Mouse (Mus musculus) liver, embryonic 15.5 days (tissue): ENCODE measurements around the gene Comt. TPM values are rescaled to one million over a fixed set of nuclear protein-coding genes. Genes with fewer than 3 reads are reported as not detected.
A peak's percentile ranks its signal among the peaks of the same experiment; 100 is the strongest.

ENCODE experiments used
- ATAC-seq: fragments of 200-750 bp; cut with Nextera tagmentation; 2 replicates; pipeline ENCODE4 v1.8.0; 2017; ENCODE audit warnings: moderate number of reproducible peaks, mild to moderate bottlenecking, moderate library complexity; ENCODE audit not compliant: insufficient read depth
- H3K27ac ChIP-seq: fragments of 300-500 bp; sonication (generic); replicated peaks from 2 replicates; pipeline ENCODE4 v1.5.1; 2015; ENCODE audit warnings: mild to moderate bottlenecking, inconsistent platforms
- H3K27me3 ChIP-seq: fragments of 300-500 bp; sonication (generic); 2 replicates; pipeline ENCODE4 v1.6.1; 2015; ENCODE audit warnings: mild to moderate bottlenecking, inconsistent platforms
- H3K36me3 ChIP-seq: fragments of 300-500 bp; sonication (generic); replicated peaks from 2 replicates; pipeline ENCODE4 v1.6.1; 2015; ENCODE audit warnings: moderate library complexity, mild to moderate bottlenecking, inconsistent platforms
- H3K4me1 ChIP-seq: fragments of 300-500 bp; sonication (generic); replicated peaks from 2 replicates; pipeline ENCODE4 v1.6.1; 2015; ENCODE audit warnings: inconsistent platforms
- H3K4me2 ChIP-seq: fragments of 300-500 bp; sonication (generic); 2 replicates; pipeline ENCODE4 v1.6.1; 2015; ENCODE audit warnings: moderate library complexity, mild to moderate bottlenecking, inconsistent platforms
- H3K4me3 ChIP-seq: fragments of 300-500 bp; sonication (generic); replicated peaks from 2 replicates; pipeline ENCODE4 v1.5.1; 2015; ENCODE audit warnings: mild to moderate bottlenecking, inconsistent platforms
- H3K9ac ChIP-seq: fragments of 300-500 bp; sonication (generic); 2 replicates; pipeline ENCODE4 v1.6.1; 2015; ENCODE audit warnings: moderate library complexity, mild to moderate bottlenecking, inconsistent platforms
- H3K9me3 ChIP-seq: fragments of 300-500 bp; sonication (generic); replicated peaks from 2 replicates; pipeline ENCODE4 v1.6.1; 2016; ENCODE audit warnings: inconsistent platforms
- WGBS: fragments of 180-500 bp; shearing (Covaris S2); methylation state at CpG from one replicate; pipeline ENCODE4 v1.1.7; 2015; ENCODE audit warnings: mixed read lengths; ENCODE audit not compliant: insufficient replicate concordance; 5-methylcytosine and 5-hydroxymethylcytosine counted together
- polyA plus RNA-seq: library from polyadenylated mRNA; unstranded; fragments of >200 nt; fragmentation: Nextera tagmentation; extraction: Ambion mirVana; gene quantifications from 2 replicates; pipeline ENCODE4 v1.2.1, GENCODE M21; 2015

Comt gene
- polyA plus RNA-seq, 1 experiment from 2014 or later: 87.6 TPM

DNA sequence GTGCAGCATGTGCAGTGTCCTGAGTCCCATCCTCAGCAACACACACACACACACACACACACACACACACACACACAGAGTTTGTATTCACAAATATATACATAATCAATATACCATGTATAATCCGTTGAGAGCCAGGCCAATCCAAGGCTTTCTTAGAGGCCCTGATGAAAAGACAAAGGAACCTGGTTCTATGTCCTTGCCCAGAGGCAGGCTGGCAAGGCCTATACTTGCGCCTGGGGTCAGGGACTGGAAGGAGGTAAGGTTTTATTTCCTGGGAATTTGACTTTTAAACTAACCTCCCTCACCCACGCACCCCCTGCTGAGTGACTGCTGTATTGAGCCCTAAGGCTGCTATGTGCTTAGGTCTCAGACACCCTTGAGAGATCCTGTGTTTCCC, 6.1 kb downstream of the Comt start:
- H3K27me3 ChIP-seq: no peaks in the 10 kb centered on the region
- no peak for ATAC-seq
- 80% methylated on average over 3 of the region's 3 CpGs for WGBS
- peaks cover 82% of the 10 kb centered on the region for H3K4me1 ChIP-seq
- H3K4me2 ChIP-seq: peak overlapping the region; percentile 54
- H3K36me3 ChIP-seq: peaks cover 66% of the 10 kb centered on the region
- no peaks in the 10 kb centered on the region for H3K9me3 ChIP-seq
- H3K4me3 ChIP-seq: no peak overlapping the region
- H3K9ac ChIP-seq: no peak overlapping the region
- H3K27ac ChIP-seq: peak overlapping the region; percentile 81

DNA sequence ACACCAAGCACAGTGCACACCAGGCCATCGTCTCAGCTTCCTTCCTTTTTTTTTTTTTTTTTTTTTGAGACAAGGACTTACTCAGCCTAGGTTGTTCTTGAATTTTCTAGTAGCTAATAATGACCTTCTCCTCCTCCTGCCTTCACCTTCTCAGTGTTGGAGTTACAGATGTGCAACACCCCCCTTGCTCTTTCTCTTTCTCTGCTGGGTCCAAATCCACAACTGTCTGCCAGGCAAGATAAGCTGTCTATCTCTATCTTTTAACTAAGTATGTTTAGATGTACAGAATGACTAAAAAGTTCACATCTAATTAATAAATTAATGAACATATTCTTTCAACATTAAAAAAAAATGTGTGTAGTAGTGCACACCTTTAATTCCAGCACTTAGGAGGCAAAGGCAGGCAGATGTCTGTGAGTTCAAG, 7.0 kb downstream of the Comt start:
- H3K4me1 ChIP-seq: peaks cover 77% of the 10 kb centered on the region
- H3K36me3 ChIP-seq: peaks cover 74% of the 10 kb centered on the region
- no peaks in the 10 kb centered on the region for H3K27me3 ChIP-seq
- peak; percentile 71 for ATAC-seq
- 0% methylated on average over 1 of the region's 1 CpGs for WGBS
- no peaks in the 10 kb centered on the region for H3K9me3 ChIP-seq
- peak overlapping the region; percentile 81 for H3K27ac ChIP-seq
- H3K9ac ChIP-seq: peak overlapping the region; percentile 25; the same call in 1 of the 2 replicates
- no peak overlapping the region for H3K4me3 ChIP-seq
- H3K4me2 ChIP-seq: peak overlapping the region; percentile 54

DNA sequence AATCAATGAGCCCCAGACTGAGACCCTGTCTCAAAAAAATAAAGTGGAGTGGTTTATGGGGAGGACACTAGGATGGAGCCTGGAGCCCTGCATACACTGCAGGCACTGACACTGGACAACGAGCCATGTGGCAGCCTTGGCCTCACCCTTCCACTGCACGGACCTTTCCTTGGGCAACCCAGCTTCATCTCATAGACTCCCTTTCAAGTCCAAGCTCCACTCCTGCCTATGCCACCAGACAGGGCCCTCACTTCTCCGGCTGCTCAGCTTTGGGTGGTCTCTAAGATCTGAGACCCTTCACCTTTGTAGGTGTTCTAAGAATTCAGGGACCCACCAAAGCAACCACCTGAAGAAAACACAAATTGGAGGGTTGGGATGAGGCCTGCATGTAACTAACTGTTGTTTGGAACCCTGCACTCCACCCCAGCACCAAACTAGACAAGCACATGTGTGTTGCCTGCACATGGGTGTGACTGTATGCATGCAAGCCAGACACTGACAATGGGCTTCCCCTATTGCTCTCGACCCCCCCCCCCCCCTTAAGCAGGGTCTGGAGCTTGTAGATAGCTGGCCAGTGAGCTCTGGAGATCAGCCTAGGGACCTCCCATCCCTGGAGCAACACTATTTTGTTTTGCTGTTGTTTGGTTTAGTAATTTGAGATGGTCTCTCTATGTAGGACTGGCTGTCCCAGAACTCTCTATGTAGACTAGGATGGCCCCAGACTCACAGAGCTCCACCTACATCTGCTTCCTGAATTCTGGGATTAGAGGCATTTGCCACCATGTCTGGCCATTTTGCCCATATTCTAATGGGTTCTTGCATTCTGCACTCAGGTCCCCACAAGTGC, 7.7 kb downstream of the Comt start:
- peak; percentile 74 for ATAC-seq
- H3K4me1 ChIP-seq: peaks cover 71% of the 10 kb centered on the region
- H3K9ac ChIP-seq: peak overlapping the region; percentile 22; the same call in 1 of the 2 replicates
- WGBS: 58% methylated on average over 4 of the region's 4 CpGs
- no peaks in the 10 kb centered on the region for H3K9me3 ChIP-seq
- H3K4me2 ChIP-seq: peak overlapping the region; percentile 54
- peaks cover 76% of the 10 kb centered on the region for H3K36me3 ChIP-seq
- no peaks in the 10 kb centered on the region for H3K27me3 ChIP-seq
- H3K27ac ChIP-seq: peak overlapping the region; percentile 81
- no peak overlapping the region for H3K4me3 ChIP-seq

DNA sequence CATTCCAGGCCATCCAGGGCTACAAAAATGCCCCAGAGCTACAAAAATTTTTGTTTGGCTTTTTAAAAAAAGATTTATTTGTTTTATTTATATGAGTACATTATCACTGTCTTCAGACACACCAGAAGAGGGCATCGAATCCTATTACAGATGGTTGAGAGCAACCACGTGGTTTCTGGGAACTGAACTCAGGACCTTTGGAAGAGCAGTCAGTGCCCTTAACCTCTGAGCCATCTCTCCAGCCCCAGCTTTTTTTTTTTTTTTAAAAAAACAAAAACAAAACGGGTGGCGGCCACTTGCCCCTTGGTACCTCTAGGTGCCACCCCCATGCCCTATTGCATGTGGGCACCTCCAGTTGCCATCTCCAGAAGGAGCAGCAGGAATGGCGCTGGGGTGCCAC, 9.2 kb downstream of the Comt start:
- no peaks in the 10 kb centered on the region for H3K9me3 ChIP-seq
- 76% methylated on average over 5 of the region's 5 CpGs for WGBS
- H3K4me1 ChIP-seq: peaks cover 73% of the 10 kb centered on the region
- H3K4me2 ChIP-seq: no peak overlapping the region
- H3K36me3 ChIP-seq: peaks cover 78% of the 10 kb centered on the region
- H3K9ac ChIP-seq: no peak overlapping the region
- no peak for ATAC-seq
- no peaks in the 10 kb centered on the region for H3K27me3 ChIP-seq
- H3K4me3 ChIP-seq: no peak overlapping the region
- H3K27ac ChIP-seq: 0 out of 2 replicates have a peak overlapping the region, but pooled peaks have one; percentile 81

DNA sequence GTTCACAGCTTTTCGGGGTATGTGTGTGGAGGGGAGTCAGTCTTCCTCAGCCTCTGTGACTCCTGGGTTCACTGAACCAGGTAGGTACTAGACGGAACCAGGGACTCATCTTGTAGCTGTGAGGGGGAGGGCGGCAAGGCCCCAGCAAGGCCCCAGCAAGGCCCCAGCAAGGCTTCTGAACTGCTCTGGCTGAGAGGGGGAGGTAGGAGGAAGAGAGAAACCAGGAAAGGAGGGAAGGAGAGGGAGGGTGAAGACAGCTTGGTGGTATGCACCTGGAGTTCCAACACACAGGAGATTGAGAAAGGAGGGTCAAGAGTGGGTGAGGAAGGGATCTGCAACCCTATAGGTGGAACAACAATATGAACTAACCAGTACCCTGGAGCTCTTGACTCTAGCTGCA, 9.8 kb downstream of the Comt start:
- H3K27me3 ChIP-seq: no peaks in the 10 kb centered on the region
- peaks cover 70% of the 10 kb centered on the region for H3K4me1 ChIP-seq
- H3K9ac ChIP-seq: no peak overlapping the region
- WGBS: 82% methylated on average over 3 of the region's 3 CpGs
- H3K27ac ChIP-seq: peak overlapping the region; percentile 31
- ATAC-seq: no peak
- peaks cover 76% of the 10 kb centered on the region for H3K36me3 ChIP-seq
- H3K4me3 ChIP-seq: no peak overlapping the region
- H3K4me2 ChIP-seq: no peak overlapping the region
- H3K9me3 ChIP-seq: no peaks in the 10 kb centered on the region

DNA sequence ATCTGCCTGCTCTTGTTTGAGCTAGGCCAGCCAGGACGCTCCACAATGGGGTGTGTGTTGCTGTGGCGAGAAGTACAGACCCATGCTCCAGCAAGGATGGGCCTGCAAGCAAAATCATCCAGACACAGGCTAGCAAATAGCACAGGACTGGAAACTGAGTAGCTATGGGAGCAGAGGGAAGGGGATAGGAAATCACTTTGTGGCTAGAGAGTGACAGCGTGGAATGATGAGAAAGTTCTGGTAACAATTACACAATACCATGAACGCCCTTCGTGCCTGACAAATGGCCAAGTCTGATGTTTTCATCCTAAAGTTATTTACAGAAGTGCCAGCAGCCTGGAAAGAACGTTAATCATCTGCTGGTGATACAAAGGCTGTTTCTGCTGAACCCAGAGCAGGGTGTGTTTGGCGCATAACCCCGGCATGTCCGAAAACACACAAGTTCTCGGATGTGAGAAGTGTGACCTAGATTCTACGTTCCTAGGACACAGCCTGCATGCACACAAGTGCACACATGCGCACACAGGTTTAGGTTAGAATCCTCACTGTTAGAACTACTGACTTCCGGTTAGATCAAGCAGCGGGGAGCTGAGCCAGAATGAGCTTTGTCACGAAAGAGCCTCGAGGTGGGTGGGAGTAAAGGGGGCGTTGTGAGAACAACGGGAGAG, 10.4 kb downstream of the Comt start:
- no peak overlapping the region for H3K9ac ChIP-seq
- no peak overlapping the region for H3K4me2 ChIP-seq
- H3K27me3 ChIP-seq: no peaks in the 10 kb centered on the region
- no peaks in the 10 kb centered on the region for H3K9me3 ChIP-seq
- no peak overlapping the region for H3K4me3 ChIP-seq
- H3K27ac ChIP-seq: peak overlapping the region; percentile 31
- peaks cover 77% of the 10 kb centered on the region for H3K36me3 ChIP-seq
- peaks cover 72% of the 10 kb centered on the region for H3K4me1 ChIP-seq
- WGBS: 75% methylated on average over 18 of the region's 18 CpGs
- no peak for ATAC-seq

DNA sequence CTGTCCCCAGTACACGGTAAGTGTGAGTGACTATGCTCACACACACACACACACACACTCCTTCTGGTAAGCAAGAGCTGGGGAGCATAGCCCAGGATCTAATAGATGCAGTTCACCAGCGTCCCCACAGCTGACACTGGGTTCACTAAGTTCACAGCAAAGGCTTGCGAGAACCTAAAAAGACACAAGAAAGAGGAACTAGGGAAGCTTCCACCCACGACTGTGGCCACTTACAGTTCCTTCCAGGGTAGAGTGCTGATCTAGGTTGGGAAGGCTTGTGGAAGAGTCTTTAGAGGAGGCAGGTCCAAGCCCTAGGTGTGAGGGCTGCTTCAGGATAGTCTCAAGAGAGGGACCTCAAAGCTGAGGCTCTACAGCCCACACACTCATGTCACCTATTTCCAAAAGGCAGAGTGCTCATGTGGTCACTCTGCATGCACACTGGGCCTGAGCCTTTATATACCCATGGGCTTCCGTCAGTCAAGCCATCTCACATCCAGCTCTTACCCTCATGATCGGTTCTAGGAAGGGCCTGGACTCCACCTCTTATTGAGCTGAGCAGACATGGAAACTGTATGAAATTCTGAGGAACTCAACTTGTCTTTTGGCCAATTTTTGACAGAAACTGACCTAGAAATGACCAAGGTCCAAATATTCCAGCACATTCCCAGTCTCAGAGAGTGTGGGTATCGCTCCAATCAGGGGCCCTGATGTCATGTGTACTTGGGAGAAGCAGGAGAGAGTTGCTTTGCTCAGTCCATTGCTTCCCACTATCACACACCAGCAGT, 13.4 kb downstream of the Comt start:
- WGBS: 65% methylated on average over 7 of the region's 7 CpGs
- peaks cover 90% of the 10 kb centered on the region for H3K36me3 ChIP-seq

DNA sequence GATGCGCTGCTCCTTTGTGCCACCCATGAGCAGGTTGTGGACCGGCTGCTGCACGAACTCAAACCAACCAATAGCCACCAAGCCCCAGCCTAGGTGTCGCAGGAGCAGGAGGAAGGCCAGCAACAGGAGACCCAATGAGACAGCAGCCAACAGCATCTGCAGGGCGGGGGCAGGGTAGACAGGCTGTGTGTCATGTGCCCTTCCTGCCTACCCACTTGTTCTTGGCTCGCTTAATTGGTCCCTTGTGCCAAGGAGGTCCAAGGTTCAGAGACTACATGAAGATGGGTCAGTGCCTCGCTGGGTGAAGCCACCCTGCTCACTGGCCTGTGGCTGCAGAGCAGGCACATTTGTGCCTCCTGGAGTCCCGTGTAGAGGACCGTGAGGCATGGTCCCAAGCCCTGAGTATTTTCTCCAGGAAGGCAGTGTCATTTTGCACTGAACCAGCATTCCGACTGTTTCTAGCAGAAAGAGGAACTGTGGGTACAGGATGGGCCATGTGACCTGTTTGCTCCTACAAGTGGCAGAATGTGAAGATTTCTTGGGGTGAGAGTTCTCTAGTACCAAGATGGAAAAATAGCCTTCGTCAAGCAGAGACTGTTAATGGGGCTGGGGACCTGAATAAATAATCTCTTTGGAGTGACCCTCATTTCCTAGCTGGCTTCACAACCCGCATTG, 14.7 kb downstream of the Comt start:
- no peak overlapping the region for H3K9ac ChIP-seq
- no peak overlapping the region for H3K4me2 ChIP-seq
- peaks cover 89% of the 10 kb centered on the region for H3K36me3 ChIP-seq
- 70% methylated on average over 12 of the region's 12 CpGs for WGBS
- H3K4me3 ChIP-seq: no peak overlapping the region
- H3K9me3 ChIP-seq: no peaks in the 10 kb centered on the region
- 0 out of 2 replicates have a peak, but pooled peaks have one; percentile 9 for ATAC-seq
- H3K27me3 ChIP-seq: no peaks in the 10 kb centered on the region
- H3K4me1 ChIP-seq: peaks cover 35% of the 10 kb centered on the region
- H3K27ac ChIP-seq: peak overlapping the region; percentile 49; the same call in 1 of the 2 replicates

More for the DNA sequence above, 13.4 kb downstream of the Comt start:
- H3K4me3 ChIP-seq: no peak overlapping the region
- peaks cover 43% of the 10 kb centered on the region for H3K4me1 ChIP-seq
- no peaks in the 10 kb centered on the region for H3K9me3 ChIP-seq
- no peak for ATAC-seq
- H3K9ac ChIP-seq: no peak overlapping the region
- H3K27me3 ChIP-seq: no peaks in the 10 kb centered on the region
- H3K4me2 ChIP-seq: no peak overlapping the region
- peak overlapping the region; percentile 49 for H3K27ac ChIP-seq

DNA sequence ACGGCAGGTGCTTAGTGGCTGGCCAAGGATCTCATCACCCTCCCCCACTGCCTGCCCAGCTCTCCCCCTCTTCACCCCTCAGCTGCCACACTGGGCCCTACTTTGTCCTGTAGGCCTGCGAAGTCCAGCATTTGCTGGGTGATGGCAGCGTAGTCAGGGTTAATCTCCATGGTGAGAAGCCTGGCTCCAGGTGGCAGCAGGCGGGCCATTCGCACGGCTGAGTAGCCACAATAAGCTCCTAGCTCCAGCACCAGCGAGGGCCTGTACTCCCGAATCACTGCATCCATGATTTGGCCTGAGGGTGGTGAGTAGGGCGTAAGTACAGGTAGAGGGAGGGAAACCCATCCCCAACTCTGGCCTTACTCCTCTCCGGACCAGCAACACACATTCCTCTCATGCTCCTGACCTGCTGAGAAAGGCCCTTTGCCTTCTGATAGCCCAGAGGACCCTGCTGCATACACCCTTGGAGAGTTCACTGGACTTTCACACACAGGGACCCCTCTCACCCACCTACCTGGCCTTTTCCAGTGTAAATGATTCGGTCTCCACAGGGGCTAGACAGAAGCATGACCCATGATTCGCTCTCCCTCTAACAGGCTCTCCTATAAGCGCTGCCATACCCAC, 15.5 kb downstream of the Comt start:
- H3K36me3 ChIP-seq: peaks cover 81% of the 10 kb centered on the region
- ATAC-seq: no peak
- no peaks in the 10 kb centered on the region for H3K27me3 ChIP-seq
- 93% methylated on average over 13 of the region's 13 CpGs for WGBS
- no peak overlapping the region for H3K4me2 ChIP-seq
- H3K4me1 ChIP-seq: peaks cover 31% of the 10 kb centered on the region
- H3K9me3 ChIP-seq: no peaks in the 10 kb centered on the region
- H3K4me3 ChIP-seq: no peak overlapping the region
- H3K27ac ChIP-seq: no peak overlapping the region
- H3K9ac ChIP-seq: no peak overlapping the region

DNA sequence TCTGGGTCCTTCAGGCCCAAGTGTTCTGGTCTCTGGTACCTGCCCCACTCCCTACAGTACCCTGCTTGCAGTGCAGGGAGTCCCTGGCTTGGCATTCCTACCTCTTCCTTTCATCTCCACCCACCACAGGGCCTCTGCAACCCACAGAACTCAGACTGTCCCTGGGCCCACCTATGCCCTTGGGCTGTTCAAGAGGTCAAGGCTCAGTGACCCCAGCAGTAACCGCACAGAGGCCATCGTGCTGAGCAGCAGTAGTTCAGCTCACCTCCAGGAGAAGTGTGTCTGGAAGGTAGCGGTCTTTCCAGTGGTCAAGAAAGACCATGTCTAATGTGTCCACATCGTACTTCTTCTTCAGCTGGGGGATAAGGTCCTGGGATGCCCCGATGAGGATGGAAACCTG, 16.2 kb downstream of the Comt start:
- H3K4me2 ChIP-seq: no peak overlapping the region
- H3K9me3 ChIP-seq: no peaks in the 10 kb centered on the region
- H3K27ac ChIP-seq: no peak overlapping the region; the same call in 1 of the 2 replicates
- H3K4me1 ChIP-seq: peaks cover 31% of the 10 kb centered on the region
- no peak overlapping the region for H3K4me3 ChIP-seq
- 92% methylated on average over 5 of the region's 5 CpGs for WGBS
- no peak for ATAC-seq
- peaks cover 79% of the 10 kb centered on the region for H3K36me3 ChIP-seq
- no peaks in the 10 kb centered on the region for H3K27me3 ChIP-seq
- no peak overlapping the region for H3K9ac ChIP-seq
